Mouse (Mus musculus) limb, embryonic 14.5 days (tissue): ENCODE results near the gene Spn. TPM values are rescaled to one million over a fixed set of nuclear protein-coding genes. Genes with fewer than 3 reads are reported as not detected.

ENCODE experiments used
- ATAC-seq: fragments of 200-750 bp; cut with Nextera tagmentation; 2 replicates; pipeline ENCODE4 v1.8.0; 2017; ENCODE audit warnings: low read depth, moderate number of reproducible peaks, moderate TSS enrichment; ENCODE audit not compliant: low FRiP score
- DNase-seq: peaks from one replicate; pipeline ENCODE4 v3.0.0-alpha.2; 2015; ENCODE audit warnings: low spot score
- H3K27ac ChIP-seq: fragments of 300-500 bp; sonication (generic); replicated peaks from 2 replicates; pipeline ENCODE4 v1.5.1; 2014; ENCODE audit warnings: low read depth, mild to moderate bottlenecking, low read length, moderate library complexity, mixed read lengths
- H3K27me3 ChIP-seq: fragments of 300-500 bp; sonication (generic); 2 replicates; pipeline ENCODE4 v1.6.1; 2014; ENCODE audit warnings: low read length, mixed read lengths; ENCODE audit not compliant: control insufficient read depth, insufficient read depth
- H3K36me3 ChIP-seq: fragments of 300-500 bp; sonication (generic); 2 replicates; pipeline ENCODE4 v1.6.1; 2014; ENCODE audit warnings: mild to moderate bottlenecking, low read length, moderate library complexity, mixed read lengths; ENCODE audit not compliant: control insufficient read depth, insufficient read depth
- H3K4me1 ChIP-seq: fragments of 300-500 bp; sonication (generic); 2 replicates; pipeline ENCODE4 v1.6.1; 2014; ENCODE audit warnings: antibody characterized with exemption, low read length, mixed read lengths; ENCODE audit not compliant: control insufficient read depth, insufficient read depth
- H3K4me2 ChIP-seq: fragments of 300-500 bp; sonication (generic); replicated peaks from 2 replicates; pipeline ENCODE4 v1.6.1; 2014; ENCODE audit warnings: low read depth, mild to moderate bottlenecking, low read length, moderate library complexity; ENCODE audit not compliant: severe bottlenecking
- H3K4me3 ChIP-seq: fragments of 300-500 bp; sonication (generic); replicated peaks from 2 replicates; pipeline ENCODE4 v1.5.1; 2014; ENCODE audit warnings: low read length
- H3K9ac ChIP-seq: fragments of 300-500 bp; sonication (generic); 2 replicates; pipeline ENCODE4 v1.6.1; 2014; ENCODE audit warnings: mild to moderate bottlenecking, low read depth, low read length, moderate library complexity; ENCODE audit not compliant: severe bottlenecking
- H3K9me3 ChIP-seq: fragments of 300-500 bp; sonication (generic); 2 replicates; pipeline ENCODE4 v1.6.1; 2016; ENCODE audit warnings: low read length; ENCODE audit not compliant: control insufficient read depth
- POLR2A ChIP-seq: fragments of 200-500 bp; IDR thresholded peaks from 2 replicates; pipeline ENCODE4 v1.8.0; 2012; ENCODE audit warnings: inconsistent platforms, mild to moderate bottlenecking, moderate library complexity, borderline replicate concordance; ENCODE audit not compliant: insufficient read depth, insufficient read length; ENCODE audit errors: extremely low read depth
- WGBS: fragments of 180-500 bp; shearing (Covaris S2); extraction: QIAGEN DNeasy Blood & Tissue Kit; methylation state at CpG from one replicate; pipeline ENCODE4 v1.1.7; 2014; 5-methylcytosine and 5-hydroxymethylcytosine counted together
- polyA plus RNA-seq, 2 experiments: library from polyadenylated mRNA; depleted of rRNA in 1 of 2; stranded (reverse) in 1 of 2; unstranded in 1 of 2; fragments of >200 nt; fragmentation: Nextera tagmentation in 1 of 2; extraction: Ambion mirVana in 1 of 2; gene quantifications; 2 replicates each; pipeline versions ENCODE4 v1.2.1 to v1.2.3; 2012 to 2014

Spn gene
- polyA plus RNA-seq, 2 experiments, result 0.37 to 0.73 TPM

GRCm38 (mm10) chr7:127121061-127121910, 16.3 kb downstream of the Spn start:
- peaks cover 6% of the 10 kb centered on the region; the same call in 1 of the 2 replicates for H3K9me3 ChIP-seq
- no peaks in the 10 kb centered on the region for H3K36me3 ChIP-seq
- peak; percentile 17; the same call in 1 of the 2 replicates for ATAC-seq
- peaks cover 9% of the 10 kb centered on the region for H3K4me1 ChIP-seq
- H3K4me2 ChIP-seq, result peak overlapping the region; percentile 15
- no peak for DNase-seq
- TF ChIP-seq POLR2A, result no peak
- no peak overlapping the region; the same call in 1 of the 2 replicates for H3K27ac ChIP-seq
- peak overlapping the region; percentile 7; the same call in 1 of the 2 replicates for H3K4me3 ChIP-seq
- peak overlapping the region; percentile 21; the same call in 1 of the 2 replicates for H3K9ac ChIP-seq
- 15% methylated on average over 21 of the region's 21 CpGs for WGBS
- H3K27me3 ChIP-seq, result peaks cover 27% of the 10 kb centered on the region

DNA sequence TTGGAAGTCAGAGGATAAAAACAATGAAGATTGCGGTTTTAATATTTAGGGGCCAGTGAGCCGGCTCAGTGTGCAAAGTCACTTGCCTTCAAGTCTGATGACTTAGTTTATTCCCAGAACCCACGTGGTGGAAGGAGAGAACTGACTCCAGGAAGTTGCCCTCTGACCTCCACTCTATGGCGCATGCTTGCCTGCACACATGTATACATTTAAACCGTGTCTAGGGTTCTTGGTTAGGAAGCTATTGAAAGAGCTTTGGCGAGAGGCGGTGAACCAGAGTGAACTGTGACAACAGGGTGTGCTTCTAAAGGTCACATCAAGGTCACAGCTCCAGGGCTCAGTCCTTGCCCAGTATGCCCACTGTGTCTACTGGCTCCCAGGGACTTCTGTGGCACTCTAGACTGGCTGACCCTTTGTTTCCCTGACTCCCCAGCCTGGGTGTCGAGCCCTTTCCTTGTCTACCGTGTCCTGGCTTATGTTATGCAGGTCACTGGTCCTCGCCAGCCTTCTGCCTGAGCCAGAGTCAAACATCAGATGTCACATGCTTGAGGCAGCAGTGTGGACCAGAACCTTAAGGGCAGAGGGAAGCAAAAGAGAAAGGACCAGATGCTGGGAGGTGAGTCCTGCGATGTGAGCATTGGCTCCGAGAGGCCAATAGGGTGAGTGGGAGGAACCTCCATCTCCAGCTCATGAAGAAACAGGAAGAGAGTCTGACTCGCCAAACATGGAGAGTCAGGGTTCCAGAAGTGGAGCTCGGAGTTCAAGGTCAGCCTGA, 18.8 kb downstream of the Spn start:
- Histone ChIP-seq H3K9me3 (no peaks in the 10 kb centered on the region), H3K4me2 (no peak overlapping the region), H3K4me3 (no peak overlapping the region), H3K27ac (no peak overlapping the region), H3K36me3 (no peaks in the 10 kb centered on the region), H3K27me3 (peaks cover 27% of the 10 kb centered on the region), H3K9ac (no peak overlapping the region), H3K4me1 (peaks cover 9% of the 10 kb centered on the region)
- DNase-seq, result no peak
- no peak for TF ChIP-seq POLR2A
- no peak for ATAC-seq
- WGBS, result 62% methylated on average over 14 of the region's 14 CpGs

DNA sequence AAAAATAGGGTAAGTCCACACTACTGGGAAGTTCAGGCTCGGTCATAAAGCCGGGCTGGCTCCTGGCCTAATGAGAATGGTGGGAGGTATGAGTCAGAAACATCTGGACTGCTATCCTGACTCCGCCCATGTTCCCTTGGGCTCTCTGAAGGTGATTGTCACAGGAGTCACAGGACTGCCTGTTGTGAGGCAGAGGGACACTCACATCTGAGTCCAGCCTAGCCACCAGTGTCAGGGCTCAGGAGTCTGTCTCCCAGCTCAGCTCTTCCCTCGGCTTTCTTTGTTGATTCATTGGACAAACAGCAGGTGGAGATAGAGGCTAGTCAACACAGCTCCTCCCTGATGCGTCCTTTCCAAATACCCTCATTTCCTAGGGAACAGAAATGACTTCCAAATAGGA, 19.7 kb downstream of the Spn start:
- 20% methylated on average over 5 of the region's 5 CpGs for WGBS
- H3K9me3 ChIP-seq, result no peaks in the 10 kb centered on the region
- no peaks in the 10 kb centered on the region for H3K36me3 ChIP-seq
- H3K4me2 ChIP-seq, result no peak overlapping the region
- ATAC-seq, result 0 out of 2 replicates have a peak, but pooled peaks have one; percentile 48
- no peak overlapping the region for H3K27ac ChIP-seq
- peaks cover 9% of the 10 kb centered on the region for H3K4me1 ChIP-seq
- peak; percentile 52 for DNase-seq
- TF ChIP-seq POLR2A, result no peak
- H3K27me3 ChIP-seq, result peaks cover 27% of the 10 kb centered on the region
- no peak overlapping the region for H3K9ac ChIP-seq
- no peak overlapping the region for H3K4me3 ChIP-seq

GRCm38 (mm10) chr7:127116331-127116935, 21.2 kb downstream of the Spn start:
- H3K4me2 ChIP-seq, result no peak overlapping the region
- H3K4me1 ChIP-seq, result peaks cover 9% of the 10 kb centered on the region
- ATAC-seq (no peak; the same call in 1 of the 2 replicates), DNase-seq (no peak)
- 58% methylated on average over 11 of the region's 11 CpGs for WGBS
- H3K27ac ChIP-seq, result no peak overlapping the region
- H3K36me3 ChIP-seq, result no peaks in the 10 kb centered on the region
- no peaks in the 10 kb centered on the region for H3K9me3 ChIP-seq
- no peak for TF ChIP-seq POLR2A
- peaks cover 14% of the 10 kb centered on the region for H3K27me3 ChIP-seq
- H3K9ac ChIP-seq, result no peak overlapping the region
- H3K4me3 ChIP-seq, result no peak overlapping the region

- no peak overlapping the region for H3K4me3 ChIP-seq
- 84% methylated on average over 11 of the region's 11 CpGs for WGBS
- H3K4me2 ChIP-seq, result no peak overlapping the region
- DNase-seq (no peak), ATAC-seq (no peak)
- no peaks in the 10 kb centered on the region for H3K36me3 ChIP-seq
- H3K4me1 ChIP-seq, result peaks cover 7% of the 10 kb centered on the region
- H3K27ac ChIP-seq, result no peak overlapping the region
- TF ChIP-seq POLR2A, result no peak
- H3K9ac ChIP-seq, result no peak overlapping the region
- no peaks in the 10 kb centered on the region for H3K27me3 ChIP-seq
- no peaks in the 10 kb centered on the region for H3K9me3 ChIP-seq
Measured at GRCm38 (mm10) chr7:127114920-127115319, 22.7 kb downstream of the Spn start.
